Mouse (Mus musculus) MEL-GATA-1-ER (cell line): ENCODE data around the gene Suox.
"Not testable (repeated sequence)": the region's sequence is repeated elsewhere in the genome, so short reads cannot be mapped to it uniquely, and the experiment has no call there.

Source experiments
- DNase-seq: peaks from one replicate; pipeline ENCODE4 v3.0.0-alpha.2; 2012; ENCODE audit warnings: low read depth; ENCODE audit errors: extremely low read depth

The Suox gene

DNA sequence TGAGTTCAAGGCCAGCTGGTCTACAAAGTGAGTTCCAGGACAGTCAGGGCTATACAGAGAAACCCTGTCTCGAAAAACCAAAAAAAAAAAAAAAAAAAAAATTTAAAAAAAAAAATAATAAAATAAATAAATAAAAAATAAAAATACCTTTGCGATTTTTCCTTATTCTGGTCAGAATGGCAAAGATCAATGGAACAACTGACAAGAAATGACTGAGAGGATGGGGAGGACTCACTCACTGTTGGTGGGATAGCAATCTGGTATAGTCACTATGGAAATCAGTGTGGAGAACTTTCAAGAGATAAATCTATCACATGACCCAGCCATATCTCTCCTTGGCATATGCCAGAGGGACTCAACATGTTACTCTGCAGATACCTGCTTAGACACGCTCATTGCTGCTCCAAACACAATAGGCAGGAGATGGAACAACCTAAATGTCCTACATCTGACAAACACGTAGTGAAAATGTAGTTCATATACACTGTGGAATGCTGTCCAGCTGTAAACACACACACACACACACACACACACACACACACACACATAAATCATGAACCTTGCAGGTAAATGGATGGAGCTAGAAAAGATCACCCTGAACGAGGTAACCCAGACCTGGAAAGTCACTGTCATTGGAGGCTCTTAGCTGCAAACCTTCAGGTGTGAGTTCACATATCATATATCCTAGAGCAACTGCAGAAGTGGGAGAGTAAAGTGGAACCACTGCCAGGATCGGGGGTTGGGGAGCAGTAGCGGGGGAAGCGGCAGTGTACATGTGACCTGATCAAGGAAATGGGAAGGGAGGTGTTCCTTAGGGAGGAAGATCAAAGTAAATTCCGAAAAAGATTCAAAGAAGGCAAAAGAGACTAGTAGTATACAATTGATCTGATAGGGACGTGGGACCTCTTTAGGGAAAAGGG, 46.2 kb downstream of the Suox start:
- DNase-seq, result no peak

DNA sequence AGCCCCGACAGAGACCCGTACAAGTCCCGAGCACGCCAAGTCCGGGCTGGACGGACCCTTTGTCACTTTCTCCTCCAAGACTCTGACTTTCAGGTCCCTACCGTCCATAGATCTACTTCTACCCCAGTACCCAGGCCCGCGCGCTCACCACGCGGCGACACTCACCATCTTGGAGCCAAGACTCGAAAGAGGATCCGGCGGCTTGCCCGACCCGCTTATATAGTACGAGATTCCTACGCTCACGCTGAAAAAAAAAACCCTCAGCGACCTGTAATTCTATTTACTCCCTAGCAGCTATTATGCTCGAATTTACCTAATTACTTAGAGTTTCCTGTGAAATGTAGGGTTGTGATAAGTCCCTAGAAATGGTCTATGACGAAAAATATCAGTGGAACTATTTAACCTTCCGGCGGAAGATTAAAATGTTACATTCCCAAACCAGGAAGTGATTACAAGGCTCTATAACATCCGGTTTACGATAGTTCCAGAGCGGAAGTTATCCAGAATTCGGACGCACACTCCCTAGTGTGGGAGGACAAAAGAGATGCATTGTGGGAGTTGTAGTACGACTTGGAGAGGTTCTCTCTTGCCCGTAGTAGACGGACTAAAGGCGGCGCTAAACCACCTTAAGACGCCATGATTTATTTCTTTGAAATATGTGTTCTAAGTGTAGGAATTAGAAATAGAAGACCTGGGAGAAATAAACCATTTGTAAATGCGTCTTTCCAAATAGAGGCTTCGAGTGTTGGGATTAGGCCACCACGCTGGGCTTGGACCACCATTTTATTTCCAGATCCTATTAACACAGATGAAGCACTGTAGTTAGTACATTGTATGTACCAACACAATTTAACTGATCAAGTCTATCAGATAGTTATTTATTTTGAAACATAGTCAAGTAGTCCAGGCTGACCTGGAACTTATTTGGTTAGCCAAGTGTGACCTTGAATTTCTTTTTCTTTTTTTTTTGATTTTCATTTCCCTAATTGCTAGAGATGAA, 47.3 kb downstream of the Suox start, which contains the start of gene Rps26:
TSS of gene Rps26 (minus strand) at position 437 of the 1,000 bp plus-strand sequence.
- peak; percentile 100 for DNase-seq

DNA sequence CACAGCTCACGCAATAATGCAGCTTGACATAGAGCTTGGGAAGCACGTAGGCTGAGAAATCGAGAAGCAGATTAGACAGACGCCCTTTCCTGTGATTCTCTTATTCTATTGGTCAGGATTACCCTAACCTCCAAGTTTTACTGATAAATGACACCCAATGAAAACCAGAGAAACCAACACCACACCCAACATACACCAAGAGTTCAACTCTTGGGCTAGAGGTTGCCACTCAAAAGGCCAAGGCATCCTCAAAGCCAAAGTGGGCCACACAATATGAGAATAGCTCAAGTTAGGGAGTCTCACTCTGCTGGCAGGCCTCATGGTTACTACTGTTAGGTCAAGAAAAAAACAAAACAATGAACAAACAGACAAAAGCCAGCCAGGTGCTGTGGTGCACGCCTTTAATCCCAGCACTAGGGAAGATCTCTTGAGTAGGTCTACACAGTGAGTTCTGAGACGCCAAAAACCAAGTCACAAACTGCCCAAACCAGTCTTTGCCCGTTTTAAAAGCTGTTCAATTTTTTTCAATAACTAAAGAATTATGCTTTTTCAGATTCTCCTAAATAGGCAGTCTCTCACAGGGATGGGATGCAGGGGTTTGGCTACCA, 48.5 kb downstream of the Suox start:
- peak; percentile 95 for DNase-seq

DNA sequence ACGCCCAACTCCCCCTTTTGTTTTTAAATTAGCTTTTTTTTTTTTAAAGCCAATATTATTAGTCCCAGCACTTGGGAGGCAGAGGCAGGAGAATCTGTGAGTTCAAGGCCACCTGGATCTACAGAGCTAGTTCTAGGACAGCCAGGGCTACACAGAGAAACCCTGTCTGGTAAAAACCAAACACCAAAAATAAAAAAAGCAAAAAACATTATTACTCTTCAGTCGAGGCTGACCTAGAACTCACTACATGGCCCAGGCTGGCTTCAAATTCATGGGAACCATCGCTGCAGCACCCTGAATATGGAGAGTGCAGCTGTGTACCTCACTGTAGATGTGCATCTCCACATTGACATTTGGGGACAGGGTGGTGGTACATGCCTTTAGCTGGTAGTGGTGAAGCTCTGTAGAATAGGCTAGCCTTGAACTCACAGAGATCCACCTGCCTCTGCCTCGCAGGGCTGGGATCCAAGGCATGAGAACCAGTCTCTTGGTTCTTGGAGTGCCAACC, 50.7 kb downstream of the Suox start:
- not testable (repeated sequence) for DNase-seq

DNA sequence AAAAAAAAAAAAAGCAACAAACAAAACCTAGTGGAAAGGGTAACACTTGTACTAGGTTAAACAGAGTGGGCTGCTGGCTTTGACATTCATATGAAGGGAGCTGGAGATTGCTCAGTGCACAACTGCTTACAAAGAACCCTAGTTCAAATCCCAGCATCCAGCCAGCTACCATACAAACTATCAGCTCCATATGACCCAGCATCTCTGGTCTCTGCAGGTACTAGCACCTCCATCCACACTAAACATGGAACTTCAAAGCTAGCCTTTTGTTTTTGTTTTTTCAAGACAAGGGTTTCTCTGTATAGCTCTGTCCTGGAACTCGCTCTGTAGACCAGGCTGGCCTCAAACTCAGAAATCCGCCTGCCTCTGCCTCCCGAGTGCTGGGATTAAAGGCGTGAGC, 51.2 kb downstream of the Suox start:
- DNase-seq, result no peak

DNA sequence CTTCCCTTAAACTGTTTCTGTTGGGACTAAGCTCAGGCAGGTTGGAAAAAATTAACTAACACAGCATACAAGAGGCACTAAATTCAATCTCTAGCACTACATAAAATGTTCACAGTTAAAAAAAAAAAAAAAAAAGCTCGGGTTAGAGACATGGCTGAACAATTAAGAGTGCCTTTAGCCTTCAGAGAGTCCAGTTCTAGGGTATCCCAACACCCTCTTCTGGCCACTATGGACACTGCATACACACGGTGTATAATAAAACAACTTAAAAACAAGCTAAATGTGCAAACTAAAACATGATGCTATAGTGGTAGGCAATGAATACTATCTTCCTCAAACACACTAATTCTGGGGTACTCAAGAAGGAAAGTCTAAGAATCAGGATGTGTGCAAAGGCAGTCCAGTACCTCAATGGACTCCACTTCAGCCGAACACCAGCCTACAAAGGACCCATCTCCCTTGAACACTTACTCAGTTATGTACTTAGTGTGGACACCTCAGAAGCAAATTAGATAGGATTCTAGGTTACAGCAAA, 51.8 kb downstream of the Suox start:
- peak; percentile 36 for DNase-seq

DNA sequence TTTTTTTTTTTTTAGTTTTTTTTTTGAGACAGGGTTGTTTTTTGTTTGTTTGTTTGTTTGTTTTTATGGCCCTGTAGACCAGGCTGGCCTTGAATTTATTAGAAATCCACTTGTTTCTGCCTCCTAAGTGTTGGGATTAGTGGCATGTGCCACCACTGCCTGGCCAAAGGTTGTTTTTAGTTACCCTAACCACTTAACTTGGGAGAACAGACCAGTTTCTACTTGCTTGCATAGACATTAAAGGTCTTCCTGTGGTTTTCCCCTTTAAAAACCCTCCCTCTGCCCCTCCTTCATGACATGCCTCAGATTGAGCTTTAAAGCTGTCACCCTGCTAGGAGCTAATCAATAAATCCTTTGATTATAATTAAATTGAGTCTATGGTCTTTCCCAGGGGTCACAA, 53.6 kb downstream of the Suox start:
- DNase-seq, result no peak
